8 mouse cellular contexts compared by ENCODE assay signal in genomic region chr4:43380951-43381350, GRCm38 (mm10). TPM values are rescaled to one million over a fixed set of nuclear protein-coding genes. Genes with fewer than 3 reads are reported as not detected.
A peak's percentile ranks its signal among the peaks of the same experiment; 100 is the strongest.
DNase-seq lines count a peak whose midpoint lies in the region; ATAC-seq lines count a peak whose summit lies in the region.

No protein-coding gene starts in this region.

- H3K4me2 ChIP-seq in liver, embryonic 11.5 days, result peak overlapping the region; percentile 78; the same call in 1 of the 2 replicates

- ATAC-seq in frontal cortex, adult (ENCODE audit: low TSS enrichment), result peak; percentile 0; the same call in 1 of the 2 replicates
- no peak for ATAC-seq in liver, embryonic 11.5 days (replicated peaks; ENCODE audit: low FRiP score)

- H3K4me3 ChIP-seq in liver, embryonic 11.5 days (ENCODE audit: low read depth, low read length), result no peak overlapping the region

- no peaks in the 10 kb centered on the region for H3K9me3 ChIP-seq in liver, embryonic 11.5 days (ENCODE audit: control insufficient read depth, low read length)

- no peaks in the 10 kb centered on the region for H3K4me1 ChIP-seq in liver, embryonic 11.5 days (replicated peaks; ENCODE audit: control insufficient read depth, insufficient read depth, low read length)

- no peak for DNase-seq in frontal cortex, postnatal 25 days (ENCODE audit: low spot score in 2 of 2)
- peak; percentile 58 to 62 for DNase-seq in right cerebral cortex, postnatal 10 days (ENCODE audit: low spot score in 2 of 2)
- DNase-seq in right cerebral cortex, postnatal 36 days (ENCODE audit: low spot score in 2 of 2), result no peak
- no peak for DNase-seq in liver, embryonic 11.5 days (ENCODE audit: low spot score)
- DNase-seq in natural killer cell, adult 2 months (ENCODE audit: low spot score in 2 of 2), result no peak
- DNase-seq in urinary bladder, postnatal 36 days (ENCODE audit: low spot score in 2 of 2), result no peak
- DNase-seq in ovary, adult 18-20 months (ENCODE audit: low spot score), result no peak

- H3K36me3 ChIP-seq in liver, embryonic 11.5 days (ENCODE audit: control insufficient read depth, insufficient read depth, low read length), result no peaks in the 10 kb centered on the region

- no peak overlapping the region for H3K27ac ChIP-seq in liver, embryonic 11.5 days (ENCODE audit: low read depth, low read length)

- H3K27me3 ChIP-seq in liver, embryonic 11.5 days (replicated peaks; ENCODE audit: control insufficient read depth, insufficient read depth, low read length), result peaks cover 27% of the 10 kb centered on the region

- no peak overlapping the region for H3K9ac ChIP-seq in liver, embryonic 11.5 days (ENCODE audit: low read depth, low read length)

- 52% methylated on average over 10 of the region's 10 CpGs for WGBS in liver, embryonic 11.5 days

RNA-seq across cellular contexts. Expression of gene Rusc2, which starts 0.8 kb away (rescaled TPM):
- polyA plus RNA-seq in liver, embryonic 11.5 days (2014; fragmentation: Nextera tagmentation; extraction: Ambion mirVana), result 1.4 and 2.0 TPM in 2 replicates

RNA-seq across cellular contexts. Expression of gene Fam166b, which starts 48.0 kb away (rescaled TPM):
- polyA plus RNA-seq in liver, embryonic 11.5 days (2014; fragmentation: Nextera tagmentation; extraction: Ambion mirVana), result not detected in 2 replicates

Comparison
In these comparisons a context has a peak if more than half of its experiments do, and no peak if none do; other contexts are left out.
1. DNase-seq: peak in right cerebral cortex, postnatal 10 days (2 of 2); none in frontal cortex, postnatal 25 days (0 of 2), right cerebral cortex, postnatal 36 days (0 of 2), liver, embryonic 11.5 days (single experiment), natural killer cell, adult 2 months (0 of 2), urinary bladder, postnatal 36 days (0 of 2) and ovary, adult 18-20 months (single experiment).